Mouse (Mus musculus): ENCODE data around the gene Nek2. TPM values are rescaled to one million over a fixed set of nuclear protein-coding genes. Genes with fewer than 3 reads are reported as not detected.

Nek2 gene
- polyA plus RNA-seq, 1 experiment from 2014 or later: 40.9 TPM

- 62% methylated on average over 8 of the region's 8 CpGs for WGBS
- Histone ChIP-seq H3K27me3 (no peaks in the 10 kb centered on the region; the same call in 1 of the 2 replicates), H3K4me1 (replicated peaks) (0 out of 2 replicates have a peak, but pooled peaks cover 8% of the 10 kb centered on the region), H3K9ac (replicated peaks) (no peak overlapping the region), H3K36me3 (no peaks in the 10 kb centered on the region), H3K4me2 (no peak overlapping the region), H3K27ac (no peak overlapping the region), H3K9me3 (no peaks in the 10 kb centered on the region), H3K4me3 (replicated peaks) (no peak overlapping the region)
- no peak for ATAC-seq (ENCODE audit: insufficient number of reproducible peaks, insufficient read depth, low FRiP score, low TSS enrichment, low read depth)
Measured at GRCm38 (mm10) chr1:191880921-191881609, 59.8 kb downstream of the Nek2 start.

- Histone ChIP-seq H3K36me3 (no peaks in the 10 kb centered on the region), H3K27me3 (no peaks in the 10 kb centered on the region; the same call in 1 of the 2 replicates), H3K4me2 (no peak overlapping the region), H3K4me1 (replicated peaks) (0 out of 2 replicates have a peak, but pooled peaks cover 8% of the 10 kb centered on the region), H3K9me3 (peaks cover 3% of the 10 kb centered on the region; the same call in 1 of the 2 replicates), H3K27ac (no peak overlapping the region), H3K4me3 (replicated peaks) (no peak overlapping the region), H3K9ac (replicated peaks) (no peak overlapping the region)
- ATAC-seq (ENCODE audit: insufficient number of reproducible peaks, insufficient read depth, low FRiP score, low TSS enrichment, low read depth): no peak
- WGBS: 62% methylated on average over 2 of the region's 2 CpGs
Measured at GRCm38 (mm10) chr1:191881663-191882062, 60.4 kb downstream of the Nek2 start.

Other genes starting within 250 kb of the Nek2 start
- gene Dtl, start 245.9 kb upstream of the Nek2 start, polyA plus RNA-seq (2016; fragmentation: Nextera tagmentation; extraction: Ambion mirVana): 88.8 and 91.4 TPM in 2 replicates
- gene Ints7, start 245.8 kb upstream of the Nek2 start, polyA plus RNA-seq (2016; fragmentation: Nextera tagmentation; extraction: Ambion mirVana): 77.8 and 83.1 TPM in 2 replicates
- 37.0 and 51.0 TPM in 2 replicates for gene Lpgat1, start 103.6 kb upstream of the Nek2 start, polyA plus RNA-seq (2016; fragmentation: Nextera tagmentation; extraction: Ambion mirVana)
- 2.8 and 3.4 TPM in 2 replicates for gene Slc30a1, start 85.3 kb downstream of the Nek2 start, polyA plus RNA-seq (2016; fragmentation: Nextera tagmentation; extraction: Ambion mirVana)
- gene Rd3, start 155.9 kb downstream of the Nek2 start, polyA plus RNA-seq (2016; fragmentation: Nextera tagmentation; extraction: Ambion mirVana): 0.12 and 0.49 TPM in 2 replicates

Data from limb, embryonic 12.5 days (tissue).